ENCODE assay signal across 8 mouse cellular contexts in genomic region chr6:149409845-149410244, GRCm38 (mm10). TPM values are rescaled to one million over a fixed set of nuclear protein-coding genes. Genes with fewer than 3 reads are reported as not detected.
DNase-seq lines count a peak whose midpoint lies in the region; ATAC-seq lines count a peak whose summit lies in the region.

No protein-coding gene starts in this region.

- H3K27me3 ChIP-seq in heart, embryonic 16.5 days (ENCODE audit: control insufficient read depth, insufficient read depth, low read length), result no peaks in the 10 kb centered on the region
- H3K27me3 ChIP-seq in hindbrain, embryonic 11.5 days (ENCODE audit: control insufficient read depth, insufficient read depth, low read length), result no peaks in the 10 kb centered on the region
- no peaks in the 10 kb centered on the region for H3K27me3 ChIP-seq in midbrain, embryonic 14.5 days (ENCODE audit: control insufficient read depth, insufficient read depth, low read length)

- H3K36me3 ChIP-seq in heart, embryonic 16.5 days (ENCODE audit: control insufficient read depth, insufficient read depth), result no peaks in the 10 kb centered on the region
- no peaks in the 10 kb centered on the region for H3K36me3 ChIP-seq in hindbrain, embryonic 11.5 days (ENCODE audit: control insufficient read depth, insufficient read depth, low read length)
- no peaks in the 10 kb centered on the region for H3K36me3 ChIP-seq in midbrain, embryonic 14.5 days (ENCODE audit: control insufficient read depth, insufficient read depth, low read length)

- peaks cover 11% of the 10 kb centered on the region for H3K4me1 ChIP-seq in heart, embryonic 16.5 days (ENCODE audit: control insufficient read depth, insufficient read depth, low read length)
- no peaks in the 10 kb centered on the region for H3K4me1 ChIP-seq in hindbrain, embryonic 11.5 days (replicated peaks; ENCODE audit: control insufficient read depth, insufficient read depth, low read length)
- H3K4me1 ChIP-seq in midbrain, embryonic 14.5 days (ENCODE audit: control insufficient read depth, insufficient read depth, low read length), result peaks cover 7% of the 10 kb centered on the region; the same call in 1 of the 2 replicates

- H3K9me3 ChIP-seq in heart, embryonic 16.5 days (replicated peaks; ENCODE audit: control insufficient read depth, low read length), result no peaks in the 10 kb centered on the region
- H3K9me3 ChIP-seq in hindbrain, embryonic 11.5 days (ENCODE audit: control insufficient read depth, low read length), result no peaks in the 10 kb centered on the region
- H3K9me3 ChIP-seq in midbrain, embryonic 14.5 days (ENCODE audit: control insufficient read depth, low read length), result no peaks in the 10 kb centered on the region

- H3K4me3 ChIP-seq in heart, embryonic 16.5 days (ENCODE audit: low read length), result peak overlapping the region; percentile 72
- H3K4me3 ChIP-seq in hindbrain, embryonic 11.5 days (ENCODE audit: low read depth, low read length), result peak overlapping the region; percentile 74
- peak overlapping the region; percentile 62 for H3K4me3 ChIP-seq in midbrain, embryonic 14.5 days (replicated peaks; ENCODE audit: low read depth, low read length)

- no peak overlapping the region for H3K9ac ChIP-seq in heart, embryonic 16.5 days (ENCODE audit: low read length)
- peak overlapping the region; percentile 84 for H3K9ac ChIP-seq in hindbrain, embryonic 11.5 days (ENCODE audit: low read depth, low read length)
- peak overlapping the region; percentile 71 for H3K9ac ChIP-seq in midbrain, embryonic 14.5 days (replicated peaks; ENCODE audit: low read length)

- 23% methylated on average over 4 of the region's 4 CpGs for WGBS in heart, embryonic 16.5 days
- 12% methylated on average over 4 of the region's 4 CpGs for WGBS in hindbrain, embryonic 11.5 days
- 7% methylated on average over 4 of the region's 4 CpGs for WGBS in midbrain, embryonic 14.5 days

- DNase-seq in heart, postnatal 4 days, result no peak
- DNase-seq in brain, adult 2 months (ENCODE audit: low read depth, low spot score), result peak; percentile 31
- DNase-seq in hindbrain, embryonic 11.5 days (ENCODE audit: low spot score), result peak; percentile 19
- peak; percentile 44 for DNase-seq in midbrain, embryonic 14.5 days
- no peak for DNase-seq in thymus, postnatal 14 days
- DNase-seq in embryo, embryonic 10 days (ENCODE audit: low spot score), result no peak
- DNase-seq in urinary bladder, postnatal 25 days (ENCODE audit: low spot score), result no peak

- no peak overlapping the region for H3K27ac ChIP-seq in heart, embryonic 16.5 days (ENCODE audit: low read length)
- peak overlapping the region; percentile 84; the same call in 1 of the 2 replicates for H3K27ac ChIP-seq in hindbrain, embryonic 11.5 days (ENCODE audit: low read depth, low read length)
- H3K27ac ChIP-seq in midbrain, embryonic 14.5 days (replicated peaks; ENCODE audit: low read depth, low read length), result peak overlapping the region; percentile 93

- ATAC-seq in heart, embryonic 16.5 days (replicated peaks; ENCODE audit: extremely low read depth, insufficient read depth, low FRiP score), result no peak
- ATAC-seq in hindbrain, embryonic 11.5 days (ENCODE audit: low FRiP score), result no peak
- no peak for ATAC-seq in midbrain, embryonic 14.5 days (ENCODE audit: low FRiP score, low TSS enrichment)

- H3K4me2 ChIP-seq in heart, embryonic 16.5 days (ENCODE audit: low read depth, low read length), result peak overlapping the region; percentile 80
- H3K4me2 ChIP-seq in hindbrain, embryonic 11.5 days (replicated peaks; ENCODE audit: low read depth, low read length), result peak overlapping the region; percentile 63
- H3K4me2 ChIP-seq in midbrain, embryonic 14.5 days (ENCODE audit: low read length), result peak overlapping the region; percentile 64

RNA-seq across cellular contexts. Expression of gene Bicd1, which starts 1.2 kb away (rescaled TPM):
- polyA plus RNA-seq in heart, embryonic 16.5 days (2015; fragmentation: Nextera tagmentation; extraction: Ambion mirVana), result 5.6 and 5.8 TPM in 2 replicates
- total RNA-seq in heart, postnatal 4 days (2021), result 1 to 10 TPM; 4.4 to 4.6 TPM
- polyA plus RNA-seq in hindbrain, embryonic 11.5 days (2014; fragmentation: Nextera tagmentation; extraction: Ambion mirVana), result 17.7 and 22.6 TPM in 2 replicates
- 42.0 and 42.6 TPM in 2 replicates for polyA plus RNA-seq in midbrain, embryonic 14.5 days (2014; fragmentation: Nextera tagmentation; extraction: Ambion mirVana)

Comparison
In these comparisons a context has a peak if more than half of its experiments do, and no peak if none do; other contexts are left out.
1. DNase-seq: peak in brain, adult 2 months (single experiment), hindbrain, embryonic 11.5 days (single experiment) and midbrain, embryonic 14.5 days (single experiment); none in heart, postnatal 4 days (single experiment), thymus, postnatal 14 days (single experiment), embryo, embryonic 10 days (single experiment) and urinary bladder, postnatal 25 days (single experiment).
2. Peak in every context shown above with its lines, with median percentiles within 50 percentile points of each other: H3K4me2 ChIP-seq and H3K4me3 ChIP-seq.